Mouse (Mus musculus) CH12.LX (cell line): ENCODE results near the gene Cep170b. TPM values are rescaled to one million over a fixed set of nuclear protein-coding genes. Genes with fewer than 3 reads are reported as not detected.

ENCODE experiments used
- DNase-seq: peaks from one replicate; pipeline ENCODE4 v3.0.0-alpha.2; 2013; ENCODE audit errors: extremely low read depth
- H3K27ac ChIP-seq: 2 replicates; pipeline ENCODE4 v1.5.1; 2012; ENCODE audit warnings: low read depth, mild to moderate bottlenecking, control low read depth, moderate library complexity; ENCODE audit not compliant: insufficient read depth
- H3K27me3 ChIP-seq: replicated peaks from 2 replicates; pipeline ENCODE3; 2012; ENCODE audit warnings: inconsistent platforms
- H3K36me3 ChIP-seq, 2 experiments: replicated peaks in 1 of 2; 2 replicates each; pipeline versions ENCODE3 to v1.6.1; 2012; ENCODE audit warnings: inconsistent platforms in 1 of 2, low read length in 1 of 2, mild to moderate bottlenecking in 1 of 2, mixed read lengths in 1 of 2, moderate library complexity in 1 of 2; ENCODE audit not compliant: control insufficient read depth in 1 of 2, insufficient read depth in 1 of 2
- H3K4me1 ChIP-seq, 2 experiments: 2 replicates each; pipeline ENCODE4 v1.6.1; 2012; ENCODE audit warnings: inconsistent platforms in 1 of 2, moderate library complexity in 1 of 2; ENCODE audit not compliant: insufficient read depth in 2 of 2, control insufficient read depth in 1 of 2
- H3K4me2 ChIP-seq: 2 replicates; pipeline ENCODE4 v1.6.1; 2012; ENCODE audit warnings: low read depth, mild to moderate bottlenecking, control low read depth; ENCODE audit not compliant: poor library complexity, insufficient read depth, severe bottlenecking
- H3K4me3 ChIP-seq, 3 experiments: fragments of 150-350 bp in 1 of 3; sonication (generic) in 1 of 3; replicated peaks in 1 of 3; 2 replicates each; pipeline versions ENCODE3 to v1.5.1; 2011 to 2012; ENCODE audit warnings: low read depth in 2 of 3, low read length in 2 of 3, mild to moderate bottlenecking in 2 of 3, moderate library complexity in 2 of 3, control low read depth in 1 of 3, improper control_type of control experiment in 1 of 3, inconsistent platforms in 1 of 3, mixed read lengths in 1 of 3; ENCODE audit not compliant: poor library complexity in 1 of 3
- H3K79me2 ChIP-seq: replicated peaks from 2 replicates; pipeline ENCODE4 v1.6.1; 2012; ENCODE audit warnings: mild to moderate bottlenecking, moderate library complexity; ENCODE audit not compliant: control insufficient read depth, poor library complexity, insufficient read depth, severe bottlenecking; ENCODE audit errors: extremely low read depth
- H3K9ac ChIP-seq: 2 replicates; pipeline ENCODE4 v1.6.1; 2012; ENCODE audit warnings: low read depth, mild to moderate bottlenecking, control low read depth, moderate library complexity; ENCODE audit not compliant: insufficient read depth
- H3K9me3 ChIP-seq: replicated peaks from 2 replicates; pipeline ENCODE3; 2012; ENCODE audit warnings: low read length, inconsistent platforms, mixed read lengths
- CHD1 ChIP-seq: IDR thresholded peaks from 2 replicates; pipeline ENCODE4 v1.6.1; 2012; ENCODE audit warnings: low read depth, low read length, improper control_type of control experiment, inconsistent platforms
- HCFC1 ChIP-seq: IDR thresholded peaks from 2 replicates; pipeline ENCODE4 v1.6.1; 2012; ENCODE audit warnings: low read depth, mild to moderate bottlenecking, inconsistent platforms, low read length, improper control_type of control experiment
- MEF2A ChIP-seq: IDR thresholded peaks from 2 replicates; pipeline ENCODE4 v1.6.1; 2014; ENCODE audit warnings: low read depth, mild to moderate bottlenecking, inconsistent platforms, low read length, improper control_type of control experiment, borderline replicate concordance
- MXI1 ChIP-seq: IDR thresholded peaks from 2 replicates; pipeline ENCODE4 v1.6.1; 2011; ENCODE audit warnings: mild to moderate bottlenecking, low read depth, low read length, improper control_type of control experiment
- MYC ChIP-seq: IDR thresholded peaks from 2 replicates; pipeline ENCODE4 v1.6.1; 2011; ENCODE audit warnings: low read depth, mild to moderate bottlenecking, improper control_type of control experiment, low read length
- RAD21 ChIP-seq: IDR thresholded peaks from 2 replicates; pipeline ENCODE4 v1.6.1; 2011; ENCODE audit warnings: low read depth, mild to moderate bottlenecking, low read length, improper control_type of control experiment, moderate library complexity
- RCOR1 ChIP-seq: conservative IDR thresholded peaks from 2 replicates; pipeline ENCODE4 v1.6.1; 2012; ENCODE audit warnings: low read depth, mild to moderate bottlenecking, inconsistent platforms, low read length, improper control_type of control experiment
- SIN3A ChIP-seq: IDR thresholded peaks from 2 replicates; pipeline ENCODE4 v1.6.1; 2012; ENCODE audit warnings: low read length, improper control_type of control experiment, inconsistent platforms
- SMC3 ChIP-seq: IDR thresholded peaks from 2 replicates; pipeline ENCODE4 v1.6.1; 2011; ENCODE audit warnings: low read depth, low read length, improper control_type of control experiment
- TCF12 ChIP-seq: IDR thresholded peaks from 2 replicates; pipeline ENCODE4 v1.6.1; 2014; ENCODE audit warnings: low read depth, mild to moderate bottlenecking, inconsistent platforms, low read length, improper control_type of control experiment
- UBTF ChIP-seq: IDR thresholded peaks from 2 replicates; pipeline ENCODE4 v1.6.1; 2012; ENCODE audit warnings: low read depth, mild to moderate bottlenecking, inconsistent platforms, low read length, improper control_type of control experiment, moderate library complexity
- USF1 ChIP-seq: IDR thresholded peaks from 2 replicates; pipeline ENCODE4 v1.6.1; 2014; ENCODE audit warnings: low read depth, mild to moderate bottlenecking, inconsistent platforms, low read length, improper control_type of control experiment
- USF2 ChIP-seq: conservative IDR thresholded peaks from 2 replicates; pipeline ENCODE4 v1.6.1; 2011; ENCODE audit warnings: low read depth, low read length, improper control_type of control experiment
- ZC3H11A ChIP-seq: IDR thresholded peaks from 2 replicates; pipeline ENCODE4 v1.6.1; 2012; ENCODE audit warnings: low read depth, mild to moderate bottlenecking, inconsistent platforms, low read length, improper control_type of control experiment
- ZMIZ1 ChIP-seq: IDR thresholded peaks from 2 replicates; pipeline ENCODE4 v1.6.1; 2012; ENCODE audit warnings: low read depth, mild to moderate bottlenecking, inconsistent platforms, low read length, improper control_type of control experiment
- ZNF384 ChIP-seq: IDR thresholded peaks from 2 replicates; pipeline ENCODE4 v1.6.1; 2012; ENCODE audit warnings: low read depth, low read length, improper control_type of control experiment, inconsistent platforms
- dilution Hi-C: fragments of 300-500 bp; cut with MboI; formaldehyde crosslinking; loops from 2 replicates; pipeline ENCODE4 v1.14.3; 2020; ENCODE audit warnings: low sequenced_read_pairs; ENCODE audit not compliant: extremely low pct_unique_long_range_greater_than_20kb, extremely low pct_ligation_motif_present
- in situ Hi-C: fragments of 300-500 bp; cut with MboI; formaldehyde crosslinking; loops from 3 replicates; pipeline ENCODE4 v1.14.3; 2019; ENCODE audit warnings: low sequenced_read_pairs, low pct_ligation_motif_present, low pct_unique_long_range_greater_than_20kb, mixed read lengths
- polyA plus RNA-seq: library from polyadenylated mRNA; unstranded; fragments of >175 nt; gene quantifications from 2 replicates; pipeline ENCODE4 v1.2.1, GENCODE M21; 2012; ENCODE audit warnings: low read depth; ENCODE audit not compliant: insufficient read length
- total RNA-seq, 2 experiments: library from RNA; depleted of rRNA; stranded (reverse); fragments of 300-350 nt in 1 of 2; fragments of >200 nt in 1 of 2; gene quantifications; 2 replicates each; pipeline ENCODE4 v1.2.3; 2012 to 2014

The Cep170b gene
- total and polyA plus RNA-seq, 3 experiments = 39.1 to 63.1 (median 48.1) TPM

DNA sequence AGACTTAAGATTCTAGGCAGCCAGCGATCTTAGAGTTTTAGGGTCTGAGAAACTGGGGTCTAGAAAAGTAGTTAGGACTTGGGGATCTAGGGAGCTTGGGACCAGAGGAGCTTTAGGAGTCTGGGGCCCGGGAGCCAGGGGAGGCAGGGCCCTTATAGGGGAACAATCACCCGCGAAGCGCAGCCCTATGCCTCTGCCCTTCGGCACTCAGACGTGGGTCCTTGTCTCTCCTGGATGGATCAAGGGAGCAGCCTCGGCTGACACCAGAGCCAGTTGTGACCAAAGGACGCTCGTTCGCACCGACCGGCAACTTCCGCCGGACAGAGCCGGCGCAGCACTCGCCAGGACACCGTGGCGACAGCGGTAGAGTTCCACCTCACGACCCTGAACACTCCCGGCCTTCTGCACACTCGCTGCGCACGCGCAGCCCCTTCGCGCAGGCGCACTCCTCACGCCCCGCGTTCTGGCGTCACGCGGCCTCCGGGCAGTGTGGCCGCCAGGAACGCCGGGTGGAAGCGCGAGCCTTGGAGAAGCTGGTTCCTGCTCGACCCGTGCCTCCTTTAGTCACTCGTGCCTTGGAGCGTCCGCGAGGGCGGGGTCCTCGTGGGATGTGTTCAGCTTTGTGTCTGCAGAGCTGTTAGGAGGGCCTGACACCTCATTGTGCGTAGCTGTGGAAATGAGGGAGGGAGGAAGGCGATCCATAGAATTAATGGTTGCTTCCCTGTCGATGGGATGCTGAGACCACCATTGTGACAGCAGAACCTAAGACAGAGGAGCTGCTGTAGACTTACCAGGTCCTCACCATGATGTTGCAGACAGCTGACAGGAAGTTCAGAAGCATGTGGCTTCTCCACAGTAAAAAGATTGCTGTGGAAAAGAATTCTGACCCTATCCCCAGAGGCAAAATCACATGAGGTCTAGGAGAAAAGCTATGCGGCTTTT lies 26.8 kb upstream of the Cep170b start (continued):
- TF ChIP-seq SMC3 = no peak

DNA sequence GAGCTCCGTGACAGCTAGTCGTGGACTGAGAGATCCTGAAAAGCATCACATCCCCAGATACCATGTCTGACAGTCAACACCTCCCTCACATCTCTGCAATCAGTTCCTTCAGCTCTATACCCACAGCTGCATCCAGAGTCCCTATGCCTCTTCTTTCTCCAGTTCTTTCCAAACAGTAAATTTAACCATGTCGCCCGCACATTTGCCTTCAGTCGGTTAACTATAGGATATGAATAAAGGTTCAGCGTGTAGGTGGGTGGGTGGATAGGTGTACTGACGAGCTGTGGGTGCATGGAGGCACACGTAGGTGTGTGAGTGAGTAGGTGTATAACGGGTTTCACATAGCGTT lies 26.2 kb upstream of the Cep170b start:
- TF ChIP-seq RCOR1 = no peak
- in situ Hi-C loops (no loop called here), dilution Hi-C loops (no loop called here)
- H3K27me3 ChIP-seq = peaks cover 10% of the 10 kb centered on the region
- H3K36me3 ChIP-seq = peaks cover 0 to 25% of the 10 kb centered on the region in 2 experiments
- no peaks in the 10 kb centered on the region for H3K79me2 ChIP-seq
- DNase-seq = no peak
- peak overlapping the region; percentile 89 for H3K9ac ChIP-seq
- H3K4me2 ChIP-seq = peak overlapping the region; percentile 60
- H3K4me1 ChIP-seq = peaks cover 9 to 26% of the 10 kb centered on the region in 2 experiments
- no peak overlapping the region for H3K27ac ChIP-seq
- H3K4me3 ChIP-seq = peak overlapping the region; percentile 79 to 88 (median 81)
- H3K9me3 ChIP-seq = no peaks in the 10 kb centered on the region

DNA sequence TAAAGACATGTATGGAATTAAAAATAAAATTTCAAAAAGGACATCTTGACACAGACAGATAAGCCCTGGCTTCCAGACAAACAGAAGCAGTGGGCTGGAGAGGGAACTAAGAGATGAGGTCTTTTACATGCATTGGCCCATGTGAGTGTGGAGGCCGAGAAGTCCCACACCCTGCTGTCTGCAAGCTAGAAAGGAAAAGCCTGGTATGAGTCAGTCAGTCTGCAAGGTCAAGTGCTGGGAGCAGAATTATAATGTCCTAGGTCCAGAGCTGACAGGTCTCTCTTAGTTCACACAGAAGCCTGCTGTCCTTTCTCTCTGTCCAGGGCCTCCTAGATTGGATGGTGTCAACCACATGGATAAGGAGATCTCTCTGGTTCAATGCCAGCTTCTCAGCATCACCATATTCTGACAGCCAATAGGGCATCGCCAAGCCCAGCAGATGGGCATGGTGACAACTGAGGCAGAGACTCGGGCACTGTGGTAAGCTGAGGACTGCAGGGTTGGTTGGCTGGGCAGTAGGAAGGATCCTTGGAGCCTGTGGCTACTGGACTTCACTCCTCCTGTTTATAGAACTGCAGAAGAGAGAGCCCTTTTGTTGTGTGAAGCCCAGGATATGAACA lies 23.3 kb upstream of the Cep170b start:
- Histone ChIP-seq H3K27me3 (peaks cover 12% of the 10 kb centered on the region), H3K4me2 (no peak overlapping the region), H3K36me3 (peaks cover 0 to 5% of the 10 kb centered on the region in 2 experiments), H3K4me3 (no peak overlapping the region), H3K4me1 (peaks cover 9 to 20% of the 10 kb centered on the region in 2 experiments), H3K79me2 (no peaks in the 10 kb centered on the region), H3K9ac (no peak overlapping the region), H3K9me3 (no peaks in the 10 kb centered on the region), H3K27ac (no peak overlapping the region)
- no peak for DNase-seq
- TF ChIP-seq TCF12 (no peak), MXI1 (no peak), UBTF (no peak), HCFC1 (no peak), USF2 (no peak), USF1 (no peak), RAD21 (no peak), SIN3A (no peak), MYC (no peak), ZNF384 (no peak), MEF2A (no peak), CHD1 (no peak), ZC3H11A (no peak), ZMIZ1 (no peak)
- dilution Hi-C loops (no loop called here), in situ Hi-C loops (no loop called here)
